Mouse (Mus musculus) spleen, adult 2 months (tissue): ENCODE results near the gene Smyd1.

Source experiments
- CTCF ChIP-seq: fragments of 200-500 bp; IDR thresholded peaks from 2 replicates; pipeline ENCODE4 v1.5.1; 2011; ENCODE audit warnings: mild to moderate bottlenecking, inconsistent platforms; ENCODE audit not compliant: insufficient read depth, insufficient read length, insufficient replicate concordance; ENCODE audit errors: extremely low read depth
- POLR2A ChIP-seq: fragments of 200-500 bp; IDR thresholded peaks from 2 replicates; pipeline ENCODE4 v1.6.1; 2011; ENCODE audit warnings: low read depth, low read length, inconsistent platforms

- TF ChIP-seq CTCF: no peak
- no peak for TF ChIP-seq POLR2A
Measured at GRCm38 (mm10) chr6:71351201-71351600, 29.2 kb upstream of the Smyd1 start.
